Mouse (Mus musculus): Measurements from ENCODE around the gene Ano9. TPM values are rescaled to one million over a fixed set of nuclear protein-coding genes. Genes with fewer than 3 reads are reported as not detected.

Gene Ano9
- polyA plus RNA-seq (2012; rRNA removed) = 0.08 and 0.10 TPM in 2 replicates

GRCm38 (mm10) chr7:141117636-141118035 lies at the start of gene Ano9:
Gene Ano9, minus strand, starts transcription at chr7:141117806.
- DNase-seq (ENCODE audit: extremely low spot score in 1 of 2, low spot score in 1 of 2) = no peak

DNA sequence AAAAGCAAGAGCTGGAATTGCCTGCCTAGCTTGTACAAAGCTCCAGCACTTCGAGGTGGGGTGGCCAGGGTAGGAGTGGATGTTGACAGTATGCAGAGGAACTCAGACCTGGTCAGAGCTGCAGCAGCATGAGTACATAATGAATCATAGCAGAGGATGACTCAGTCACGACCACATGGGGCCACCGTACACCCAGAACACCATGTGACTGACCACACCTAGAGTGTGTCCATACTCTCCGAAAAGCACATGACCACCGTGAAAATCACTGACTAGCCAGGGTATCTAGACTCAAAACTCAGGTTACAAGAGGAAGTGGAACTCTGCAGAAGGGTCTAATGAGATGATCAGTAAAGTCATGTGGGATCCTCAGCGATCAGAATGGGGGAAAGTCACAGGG lies 47.2 kb upstream of the Ano9 start:
- DNase-seq (ENCODE audit: extremely low spot score in 1 of 2, low spot score in 1 of 2) = peak in 1 of 2 experiments; percentile 34

- DNase-seq (ENCODE audit: extremely low spot score in 1 of 2, low spot score in 1 of 2) = no peak
Observed at GRCm38 (mm10) chr7:141164397-141164796, 46.8 kb upstream of the Ano9 start.

DNA sequence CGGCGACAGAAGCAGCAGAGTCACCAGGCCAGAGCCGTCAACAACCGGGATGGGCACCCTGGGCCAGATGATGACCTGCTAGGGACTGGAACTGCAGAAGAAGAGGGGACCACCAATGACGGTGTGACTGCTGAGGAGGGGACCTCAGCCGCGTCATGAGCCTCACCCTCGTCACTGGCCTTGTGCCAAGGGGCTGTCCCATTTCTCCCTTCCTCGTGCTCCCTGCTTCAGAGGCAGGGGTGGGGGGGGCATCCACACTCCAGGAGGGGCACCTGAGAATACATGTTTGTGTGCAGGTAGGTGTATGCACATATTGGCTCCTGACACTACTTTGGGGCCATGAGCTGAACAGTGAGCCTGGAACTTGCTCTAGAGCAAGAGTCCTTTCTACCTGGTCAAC lies 37.8 kb upstream of the Ano9 start:
- DNase-seq (ENCODE audit: extremely low spot score in 1 of 2, low spot score in 1 of 2) = no peak

- DNase-seq (ENCODE audit: extremely low spot score in 1 of 2, low spot score in 1 of 2) = no peak
Observed at GRCm38 (mm10) chr7:141148639-141149038, 31.0 kb upstream of the Ano9 start.

DNA sequence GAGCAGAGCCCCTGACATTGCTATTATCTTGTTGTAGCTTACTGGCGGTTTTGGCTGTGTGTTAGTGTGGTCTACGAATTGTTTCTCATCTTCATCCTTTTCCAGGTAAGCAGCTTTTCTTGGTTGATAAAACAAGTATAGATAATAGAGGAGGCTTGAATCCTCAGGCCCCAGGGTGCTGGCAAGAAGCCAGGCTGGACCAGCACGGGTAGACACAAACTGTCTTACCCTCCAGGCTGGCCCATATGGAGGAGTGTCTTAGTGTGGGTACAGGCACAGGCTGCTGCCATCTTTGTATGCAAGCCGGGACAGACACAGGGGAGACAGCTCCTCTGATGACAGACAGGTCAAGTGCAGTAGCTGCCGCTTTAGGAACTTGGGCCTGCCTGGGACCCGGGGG lies 29.4 kb upstream of the Ano9 start:
- no peak for DNase-seq (ENCODE audit: extremely low spot score in 1 of 2, low spot score in 1 of 2)

DNA sequence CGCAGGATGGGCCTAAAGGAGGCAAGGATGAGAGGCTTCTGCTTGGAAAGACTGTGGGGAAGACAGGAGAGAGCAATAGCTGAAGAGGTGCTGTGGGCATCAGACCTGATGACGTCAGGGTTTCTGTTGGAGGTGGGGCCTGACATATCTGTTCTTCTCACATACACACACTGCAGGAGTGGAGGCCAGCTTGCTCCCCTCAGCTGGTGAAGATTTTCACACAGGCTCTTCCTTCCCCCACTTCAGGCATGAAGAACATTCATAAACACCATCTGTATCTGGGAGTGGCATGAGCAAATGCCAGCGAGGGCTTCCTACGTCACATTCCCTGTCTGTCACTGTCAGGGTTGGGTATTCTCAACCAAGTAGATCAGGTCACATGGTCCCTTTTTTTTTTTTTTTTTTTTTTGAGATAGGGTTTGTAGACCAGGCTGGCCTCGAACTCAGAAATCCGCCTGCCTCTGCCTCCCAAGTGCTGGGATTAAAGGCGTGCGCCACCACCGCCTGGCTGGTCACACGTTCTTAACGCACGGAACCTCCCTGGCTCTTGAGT lies 28.5 kb upstream of the Ano9 start:
- no peak for DNase-seq (ENCODE audit: extremely low spot score in 1 of 2, low spot score in 1 of 2)

DNA sequence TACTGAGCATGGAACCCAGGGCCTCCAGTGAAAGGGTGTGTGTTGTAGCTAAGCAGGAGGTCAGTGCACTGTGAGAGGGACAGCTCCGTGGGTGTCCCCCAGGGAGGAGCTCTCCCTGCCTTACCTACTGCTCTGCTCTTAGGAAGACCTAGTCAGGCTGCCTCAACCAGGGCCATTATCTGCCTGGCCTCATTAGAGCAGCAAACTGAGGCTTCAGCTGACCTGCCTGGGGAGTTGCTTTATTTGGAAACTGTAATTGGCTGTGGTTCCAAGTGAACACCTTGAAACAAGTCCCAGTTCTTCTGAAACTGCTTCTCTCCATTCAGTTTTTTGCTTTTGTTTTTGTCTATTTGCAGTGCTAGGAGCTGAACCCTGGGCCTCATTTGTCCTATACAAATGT lies 27.8 kb upstream of the Ano9 start:
- DNase-seq (ENCODE audit: extremely low spot score in 1 of 2, low spot score in 1 of 2) = no peak

DNA sequence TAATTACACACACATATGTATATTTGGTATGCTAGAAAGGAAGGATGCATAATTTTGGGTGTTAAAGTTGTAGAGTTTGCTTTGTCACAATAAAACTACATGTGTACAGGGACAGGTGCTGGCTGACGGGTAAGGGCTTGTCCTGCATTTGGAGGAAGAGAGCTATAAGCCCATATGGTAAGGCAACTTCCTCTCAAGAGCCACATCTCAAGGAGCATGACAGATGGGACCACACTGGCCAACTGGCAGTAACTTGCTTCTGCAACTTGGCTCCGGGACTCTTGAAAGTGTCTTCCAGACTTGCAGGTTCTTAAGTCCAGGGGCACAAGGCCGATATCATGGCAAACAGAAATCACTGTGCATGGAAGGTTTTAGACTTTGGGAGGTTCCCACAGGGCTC lies 27.0 kb upstream of the Ano9 start:
- DNase-seq (ENCODE audit: extremely low spot score in 1 of 2, low spot score in 1 of 2) = no peak

DNA sequence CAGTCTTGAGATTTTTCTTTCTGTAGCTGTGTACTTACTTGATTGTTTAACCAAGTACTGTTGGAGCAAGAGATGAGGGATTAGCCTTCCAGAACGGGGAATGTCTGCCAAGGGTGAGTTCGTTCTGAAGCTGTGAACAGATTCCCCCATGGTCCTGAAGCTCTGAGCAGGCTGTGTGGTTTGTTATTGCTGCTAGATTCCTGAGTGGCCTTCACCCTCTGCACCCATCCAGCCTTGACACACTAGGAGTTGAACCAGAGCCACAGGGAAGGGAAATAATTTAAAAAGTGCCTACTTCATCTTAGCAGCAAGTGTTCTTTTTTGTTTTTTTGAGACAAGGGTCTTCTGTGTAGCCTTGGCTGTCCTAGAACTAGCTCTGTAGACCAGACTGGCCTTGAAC lies 26.3 kb upstream of the Ano9 start:
- DNase-seq (ENCODE audit: extremely low spot score in 1 of 2, low spot score in 1 of 2) = no peak

GRCm38 (mm10) chr7:141143112-141143511 lies 25.5 kb upstream of the Ano9 start:
- DNase-seq (ENCODE audit: extremely low spot score in 1 of 2, low spot score in 1 of 2) = no peak

GRCm38 (mm10) chr7:141141326-141141725 lies 23.7 kb upstream of the Ano9 start:
- DNase-seq (ENCODE audit: extremely low spot score in 1 of 2, low spot score in 1 of 2) = no peak

DNA sequence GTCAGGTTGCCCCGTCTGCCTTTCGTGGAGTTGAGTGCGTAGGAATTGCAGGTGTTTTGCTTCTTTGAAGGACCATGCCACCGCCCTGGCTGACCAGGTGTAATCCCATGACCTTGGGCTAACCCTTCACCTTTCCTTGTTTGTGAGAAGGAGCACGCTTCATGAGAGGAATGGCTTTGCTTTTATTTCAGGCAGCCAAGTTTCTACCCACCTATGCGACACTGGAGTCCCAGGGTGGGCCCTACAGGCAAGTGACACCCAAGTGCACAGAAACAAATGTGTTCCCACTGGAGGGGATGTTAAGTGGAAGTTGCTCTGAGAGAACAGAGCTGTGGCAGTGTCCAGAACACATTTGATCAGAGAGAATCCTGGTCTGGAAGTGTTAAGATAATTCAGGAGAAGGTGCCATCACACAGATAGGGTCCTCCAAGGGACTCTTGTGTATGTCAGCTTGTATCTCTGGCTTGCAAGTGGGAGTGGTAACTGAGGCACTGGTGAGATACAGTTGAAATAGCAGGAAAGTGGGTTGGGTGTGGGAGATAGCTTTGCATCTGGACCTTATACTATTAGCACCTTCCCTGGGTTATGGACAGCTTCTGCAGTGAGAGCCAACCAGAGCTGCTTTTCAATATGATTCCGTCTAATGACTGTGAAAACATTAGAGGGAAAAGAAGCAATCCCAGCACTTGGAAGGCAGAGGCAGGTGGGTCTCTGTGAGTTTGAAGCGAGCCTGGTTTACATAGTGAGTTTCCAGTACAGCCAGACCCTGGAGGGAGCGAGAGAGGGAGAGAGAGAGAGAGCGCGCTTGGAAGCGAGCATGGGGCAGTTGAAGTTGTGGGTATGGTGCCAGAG lies 14.5 kb upstream of the Ano9 start:
- no peak for DNase-seq (ENCODE audit: extremely low spot score in 1 of 2, low spot score in 1 of 2)

- DNase-seq (ENCODE audit: extremely low spot score in 1 of 2, low spot score in 1 of 2) = peak; percentile 68 to 91
Observed at GRCm38 (mm10) chr7:141131024-141131820, 13.6 kb upstream of the Ano9 start.

DNA sequence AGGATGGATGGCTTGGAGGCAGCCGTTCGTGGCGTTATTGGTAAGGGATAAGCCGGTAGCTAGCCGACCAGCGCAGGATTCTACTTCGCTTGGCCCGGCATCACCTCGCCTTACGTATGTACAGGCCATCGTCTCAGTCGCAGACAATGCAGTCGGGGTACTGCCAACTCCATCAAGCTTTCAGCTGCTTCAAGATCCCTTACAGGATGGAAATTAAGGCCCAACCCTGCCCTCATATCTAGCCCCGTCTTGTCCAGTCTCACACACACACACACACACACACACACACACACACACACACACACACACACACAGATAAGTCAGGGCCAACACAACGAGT lies 5.9 kb upstream of the Ano9 start:
- no peak for DNase-seq (ENCODE audit: extremely low spot score in 1 of 2, low spot score in 1 of 2)

- DNase-seq (ENCODE audit: extremely low spot score in 1 of 2, low spot score in 1 of 2) = peak; percentile 84 to 89
Observed at GRCm38 (mm10) chr7:141122689-141123516, 5.3 kb upstream of the Ano9 start.

DNA sequence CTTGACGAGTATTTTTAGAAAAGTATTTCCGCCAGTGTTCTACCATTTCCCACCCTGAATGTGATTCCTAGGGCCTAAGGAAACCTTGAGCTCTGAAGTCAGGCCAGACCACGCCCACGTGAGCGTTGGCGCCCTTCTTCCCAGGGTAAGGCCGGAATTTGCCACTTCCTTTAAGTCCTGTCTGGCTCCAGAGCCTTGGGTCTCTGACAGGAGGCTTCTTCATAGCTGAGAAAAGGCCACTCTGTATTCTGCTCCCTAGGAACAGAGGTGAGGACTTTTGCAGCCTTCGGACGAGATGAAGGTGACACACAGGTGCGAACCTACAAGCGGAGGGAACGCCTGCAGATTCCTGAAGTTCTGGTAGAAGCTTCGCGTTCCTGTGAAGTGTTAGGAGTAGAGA lies 4.6 kb upstream of the Ano9 start, which contains the start of gene Ptdss2:
Gene Ptdss2, plus strand, starts transcription at position 138 of the 400 bp plus-strand sequence.
- no peak for DNase-seq (ENCODE audit: extremely low spot score in 1 of 2, low spot score in 1 of 2)

DNA sequence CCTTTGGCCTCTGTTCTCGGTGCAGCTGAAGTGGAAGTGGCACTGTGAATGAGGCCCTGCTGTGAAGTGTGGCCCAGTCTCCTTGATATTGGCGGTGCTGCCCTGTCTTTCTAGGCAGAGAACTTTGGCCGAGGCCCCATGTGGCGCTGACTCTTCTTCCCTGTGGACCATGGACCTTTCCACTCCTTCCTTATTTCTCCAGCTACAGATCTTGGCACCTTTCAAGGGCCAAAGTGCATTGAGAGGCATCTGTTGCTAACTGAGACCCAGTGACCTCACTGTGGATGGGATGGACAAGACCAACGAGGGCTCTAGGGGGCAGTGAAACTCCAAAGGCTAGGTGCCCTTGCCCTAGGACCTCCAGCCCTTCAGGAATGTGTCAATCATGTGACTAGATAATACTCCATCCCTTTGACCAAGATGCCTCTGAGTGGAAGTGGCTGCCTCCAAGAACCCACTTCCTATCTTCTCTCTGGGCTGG lies 3.5 kb upstream of the Ano9 start:
- no peak for DNase-seq (ENCODE audit: extremely low spot score in 1 of 2, low spot score in 1 of 2)

- DNase-seq (ENCODE audit: extremely low spot score in 1 of 2, low spot score in 1 of 2) = no peak
Observed at GRCm38 (mm10) chr7:141120605-141121004, 3.0 kb upstream of the Ano9 start.

DNA sequence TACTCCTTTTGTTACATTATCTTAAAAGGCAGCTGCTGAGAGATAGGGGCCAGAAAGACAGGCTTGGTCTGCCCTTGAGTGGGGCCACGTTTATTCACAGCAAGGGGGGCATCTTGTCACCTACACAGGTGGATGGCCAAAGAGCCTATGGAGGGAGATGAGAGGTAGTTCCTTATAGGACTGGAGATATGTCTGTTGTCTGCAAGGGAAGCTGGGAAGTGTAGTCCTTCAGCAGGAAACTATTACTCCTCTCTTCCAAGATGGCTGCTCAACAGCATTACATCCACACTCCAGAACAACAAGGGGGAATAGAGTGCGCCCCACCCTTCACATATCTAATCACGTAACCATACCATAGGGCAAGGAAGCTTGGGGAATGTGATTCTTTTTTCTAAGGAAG lies 1.9 kb upstream of the Ano9 start:
- DNase-seq (ENCODE audit: extremely low spot score in 1 of 2, low spot score in 1 of 2) = no peak

DNA sequence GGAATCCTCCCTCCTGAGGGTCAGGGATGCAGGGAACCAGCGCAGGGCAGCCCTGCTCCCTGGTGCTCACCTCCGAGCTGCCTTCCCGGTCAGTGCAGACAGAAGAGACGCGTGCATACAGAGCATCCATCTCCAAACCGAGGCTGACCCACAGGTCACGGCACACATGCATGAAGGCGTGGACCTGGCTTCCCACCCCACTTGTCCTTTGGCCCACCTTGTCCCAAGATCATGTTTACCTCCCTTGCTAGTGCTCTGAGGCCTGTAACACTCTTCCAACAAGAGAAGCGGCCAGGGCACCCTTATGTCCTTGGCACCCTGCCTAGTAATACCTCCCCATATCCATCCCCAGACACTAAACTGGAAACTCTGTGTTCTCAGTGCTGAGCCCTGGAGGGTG lies 1.7 kb downstream of the Ano9 start:
- no peak for DNase-seq (ENCODE audit: extremely low spot score in 1 of 2, low spot score in 1 of 2)

All from frontal cortex, adult 2 months (tissue).